Mouse (Mus musculus): ENCODE data around the gene Pigt.

GRCm38 (mm10) chr2:164514916-164515315 lies 17.6 kb downstream of the Pigt start:
- TF ChIP-seq GATA1 (IDR thresholded peaks at IDR 0.05; ENCODE audit: borderline replicate concordance, low read length) (no peak), FLI1 (IDR thresholded peaks at IDR 0.05; ENCODE audit: low read length) (no peak)

All from megakaryocyte, embryonic 14.5 days (primary cell).